Mouse (Mus musculus) left cerebral cortex, adult 11 months (tissue): ENCODE measurements around the gene Panx3.

ENCODE experiments used
- DNase-seq: peaks from one replicate; pipeline ENCODE4 v3.0.0; 2022; ENCODE audit warnings: low spot score

Gene Panx3

DNA sequence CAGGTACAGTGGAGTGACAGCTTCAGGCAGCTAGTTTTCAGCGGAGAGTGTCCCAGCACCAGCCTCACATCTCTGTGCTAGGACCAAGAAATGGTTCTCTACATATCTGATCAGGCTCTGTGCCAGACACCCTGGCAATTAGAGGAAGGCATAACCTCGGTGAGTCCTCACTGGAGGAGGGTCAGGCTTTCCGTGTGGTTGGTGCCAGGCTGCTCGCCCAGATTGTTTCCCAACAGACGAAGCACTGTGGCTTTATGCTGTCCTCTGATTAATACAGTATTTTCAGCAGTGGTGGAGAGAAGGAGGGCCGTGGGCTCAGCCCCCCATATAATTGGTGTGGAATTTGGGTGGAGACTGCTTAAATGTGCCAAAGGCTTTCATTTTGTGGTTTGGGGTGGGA, at the start of gene Panx3:
Panx3 (minus strand) TSS at position 121 of the 400 bp plus-strand sequence.
- no peak for DNase-seq

DNA sequence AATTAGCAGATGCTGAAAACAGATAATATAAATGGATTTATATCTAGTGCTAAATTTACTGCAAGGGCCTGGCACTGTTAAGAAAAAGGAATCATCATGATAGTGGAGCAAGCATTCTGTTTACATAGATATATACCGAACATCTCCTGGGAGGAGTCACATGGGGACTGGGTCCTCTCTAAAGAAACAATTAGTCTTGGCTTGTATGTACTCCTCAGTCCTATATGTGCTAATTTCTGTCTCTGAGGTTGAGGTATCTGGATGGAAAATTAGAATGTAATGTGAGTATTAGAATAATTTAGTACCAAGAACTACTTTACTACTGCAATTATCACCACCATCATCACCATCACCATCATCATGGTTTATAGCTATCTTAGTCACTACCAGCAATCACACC, 47.1 kb upstream of the Panx3 start, which contains the start of gene Olfr160:
Olfr160 (minus strand) TSS at position 101 of the 400 bp plus-strand sequence.
- DNase-seq, result no peak

DNA sequence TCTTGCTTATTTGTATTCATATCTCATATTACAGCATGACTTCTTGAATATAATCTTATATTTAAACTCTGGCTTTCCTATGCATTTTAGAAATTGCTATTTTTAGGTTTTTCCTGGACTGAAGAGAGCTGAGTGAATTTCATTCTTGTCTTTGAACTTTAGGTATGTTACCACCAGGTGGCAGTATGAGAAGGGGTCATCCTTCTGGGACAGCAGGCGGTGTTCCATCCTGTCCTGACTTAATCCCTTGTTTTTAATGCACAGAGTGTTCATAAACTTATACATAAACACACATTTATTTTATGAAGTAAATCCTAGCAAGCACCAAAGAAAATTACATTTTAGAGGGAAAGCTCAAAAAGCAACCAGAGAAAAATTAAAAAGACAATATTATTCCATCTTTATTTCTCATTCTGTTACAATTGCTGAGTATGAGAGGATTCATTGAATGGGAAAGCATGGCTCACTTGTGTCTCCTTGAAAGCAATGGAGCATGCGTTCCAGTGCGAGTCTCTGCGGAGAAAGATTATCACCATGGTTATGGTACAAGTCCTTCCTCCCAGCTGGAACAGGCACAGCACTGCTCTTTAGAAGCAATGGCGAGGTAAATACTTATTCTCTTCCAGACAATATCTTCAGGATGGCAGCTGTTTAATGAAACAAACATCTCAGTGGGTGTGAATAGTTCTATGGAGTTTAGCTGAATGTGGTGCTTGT, 21.1 kb upstream of the Panx3 start:
- DNase-seq, result no peak

DNA sequence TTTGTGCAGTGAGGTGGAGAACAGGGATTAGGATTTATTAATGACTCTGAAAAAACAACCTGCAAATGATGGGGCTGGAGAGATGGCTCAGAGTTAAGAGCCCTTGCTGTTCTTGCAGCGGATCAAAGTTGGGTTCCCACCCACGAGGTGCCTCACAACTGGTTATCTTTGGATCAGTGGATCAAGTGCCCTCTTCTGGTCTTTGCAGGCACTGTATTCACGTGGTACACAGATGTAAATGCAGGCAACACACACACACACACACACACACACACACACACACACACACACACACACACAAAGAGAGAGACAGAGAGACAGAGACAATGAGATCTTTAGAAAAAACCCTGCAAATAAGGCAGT, 18.9 kb upstream of the Panx3 start:
- DNase-seq, result no peak

DNA sequence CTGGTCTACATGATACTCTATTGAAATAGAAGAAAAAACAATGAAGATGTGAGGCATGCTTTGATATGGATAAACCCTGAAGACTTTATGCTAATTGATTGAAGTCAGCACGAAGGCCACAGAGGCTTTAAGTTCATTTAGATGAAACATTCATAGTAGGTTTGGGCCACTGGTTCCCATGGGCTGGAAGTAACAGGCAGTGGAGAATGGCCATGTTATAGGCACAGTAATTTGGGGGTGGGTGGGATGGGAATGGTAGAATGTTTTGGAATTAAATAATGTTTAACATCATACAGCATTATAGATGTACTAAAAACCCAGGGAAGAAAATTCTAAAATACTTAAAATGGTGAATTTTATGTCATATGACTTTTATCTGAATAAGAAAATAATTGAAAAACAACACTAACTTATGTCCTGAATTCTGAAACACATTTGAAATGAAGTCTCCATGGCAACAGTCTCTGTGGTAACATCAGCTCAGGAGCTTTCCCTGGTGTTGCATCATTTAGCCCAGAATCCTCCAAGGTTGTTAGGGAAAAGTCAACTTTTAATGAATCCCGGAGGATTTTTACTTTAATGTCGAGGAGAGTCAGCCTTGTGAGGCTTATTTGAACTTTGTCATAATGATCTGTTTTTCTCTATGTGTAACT, 18.4 kb upstream of the Panx3 start:
- DNase-seq, result no peak

DNA sequence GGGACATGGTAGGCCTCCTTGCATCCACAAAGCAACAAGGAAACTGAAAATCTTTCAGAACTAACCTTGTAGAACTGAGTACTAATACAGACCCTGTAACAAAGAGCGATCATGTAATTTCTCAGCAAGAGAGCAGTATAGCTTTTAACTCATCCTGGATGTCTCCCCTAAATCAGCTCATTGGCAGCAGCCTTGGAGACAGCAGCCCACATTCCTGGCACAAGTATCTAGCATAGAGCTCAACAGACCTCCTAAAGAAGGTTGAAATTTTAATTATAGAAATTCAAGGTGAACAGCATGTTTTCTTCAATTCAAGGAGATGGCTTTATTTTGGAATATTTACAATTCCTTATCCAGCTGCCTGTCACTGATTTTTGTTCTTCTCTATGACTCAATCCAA, 12.1 kb upstream of the Panx3 start:
- no peak for DNase-seq

DNA sequence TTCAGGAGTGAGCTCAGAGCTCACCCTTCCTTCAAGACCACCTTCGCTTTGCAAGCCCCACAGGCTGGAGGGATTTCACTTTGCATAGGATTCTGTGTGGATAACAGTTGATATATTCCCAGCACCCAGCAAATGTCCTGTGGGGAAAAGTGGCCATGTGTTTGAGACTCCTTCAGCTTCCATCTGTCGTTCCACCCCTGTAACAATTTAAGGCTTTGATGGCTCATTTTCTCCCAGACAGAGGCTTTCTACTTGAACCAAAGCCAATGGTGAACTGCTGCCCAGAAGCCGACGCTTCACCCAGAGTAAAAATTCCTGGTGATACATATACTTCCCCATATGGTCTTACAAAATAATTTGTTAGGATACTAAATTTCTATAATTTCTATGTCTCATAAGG, 6.3 kb upstream of the Panx3 start:
- no peak for DNase-seq

DNA sequence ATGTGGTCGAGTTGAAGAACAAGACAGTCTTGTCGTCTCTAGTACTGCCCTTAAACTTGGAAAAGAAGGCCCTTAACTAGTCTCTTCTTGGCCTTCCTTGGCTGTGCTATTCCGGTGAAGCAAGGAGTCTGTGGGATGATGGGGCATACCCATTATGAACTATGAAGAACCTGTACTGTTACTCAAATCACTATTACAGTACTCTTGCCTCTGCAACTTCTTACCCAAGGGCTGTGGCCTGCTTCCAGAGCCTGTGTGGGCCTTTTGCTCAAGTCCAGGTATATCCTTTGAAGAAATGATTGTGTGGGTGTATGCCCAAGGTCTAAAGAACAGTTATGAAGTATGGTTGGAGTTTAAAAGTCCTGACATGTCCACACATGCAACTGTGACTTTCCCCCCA, 1.2 kb upstream of the Panx3 start:
- no peak for DNase-seq

DNA sequence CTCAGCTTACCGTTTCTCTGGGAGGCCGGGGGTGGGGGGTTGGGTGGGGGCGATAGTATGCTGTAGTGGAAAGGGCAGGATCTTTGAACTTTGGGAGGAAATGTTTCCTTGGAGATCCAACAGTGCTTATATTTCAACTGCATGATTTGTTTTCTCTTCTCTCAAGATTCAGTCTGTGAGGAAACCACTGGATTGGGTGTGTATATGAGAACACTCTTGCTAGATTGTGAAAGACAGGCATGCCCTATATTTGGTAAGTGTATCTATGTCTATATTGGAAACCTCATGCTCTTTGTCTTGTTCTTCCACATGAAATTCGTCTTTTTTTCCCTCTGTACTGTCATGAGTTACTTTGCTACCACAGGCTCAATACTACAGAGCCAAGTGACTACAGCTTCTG, 643 bp upstream of the Panx3 start:
- DNase-seq, result no peak

DNA sequence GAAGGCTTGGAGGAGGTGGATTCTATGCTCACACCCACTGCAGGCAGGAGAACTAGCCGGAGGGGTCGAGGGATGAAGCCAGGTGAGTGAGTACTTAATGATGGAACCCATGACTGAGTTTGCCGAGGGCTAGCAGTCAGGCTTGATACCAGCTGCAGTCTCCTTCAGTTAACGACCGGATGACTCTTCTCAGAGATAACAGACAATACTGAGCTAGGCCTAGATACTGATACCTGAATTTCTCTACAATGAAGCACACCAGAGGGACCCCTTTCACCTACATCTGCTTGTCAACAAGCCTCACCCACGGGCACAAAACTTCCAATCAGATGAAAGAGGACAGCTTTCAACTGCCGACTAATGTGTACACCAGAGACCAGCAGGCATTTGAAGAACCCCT, 3.0 kb downstream of the Panx3 start:
- no peak for DNase-seq

DNA sequence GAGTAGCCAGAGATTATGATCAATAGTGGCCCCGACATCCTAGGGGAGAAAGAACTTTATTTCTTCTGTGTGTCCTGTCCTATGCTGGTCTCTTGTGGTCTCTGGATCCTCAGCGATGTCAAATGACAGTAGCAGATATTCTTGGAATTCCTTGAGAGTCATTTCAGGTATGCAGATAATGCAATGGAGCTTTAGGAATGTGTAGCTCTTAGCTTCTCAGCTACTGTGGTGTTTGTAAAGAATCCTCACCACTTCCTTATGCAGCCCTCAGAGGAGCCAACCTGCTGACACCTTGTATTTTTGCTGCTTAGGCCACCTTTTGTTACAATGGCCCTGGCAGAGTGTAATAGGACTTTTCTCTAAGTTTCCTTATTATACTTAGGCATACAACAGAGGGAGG, 4.4 kb downstream of the Panx3 start:
- no peak for DNase-seq

DNA sequence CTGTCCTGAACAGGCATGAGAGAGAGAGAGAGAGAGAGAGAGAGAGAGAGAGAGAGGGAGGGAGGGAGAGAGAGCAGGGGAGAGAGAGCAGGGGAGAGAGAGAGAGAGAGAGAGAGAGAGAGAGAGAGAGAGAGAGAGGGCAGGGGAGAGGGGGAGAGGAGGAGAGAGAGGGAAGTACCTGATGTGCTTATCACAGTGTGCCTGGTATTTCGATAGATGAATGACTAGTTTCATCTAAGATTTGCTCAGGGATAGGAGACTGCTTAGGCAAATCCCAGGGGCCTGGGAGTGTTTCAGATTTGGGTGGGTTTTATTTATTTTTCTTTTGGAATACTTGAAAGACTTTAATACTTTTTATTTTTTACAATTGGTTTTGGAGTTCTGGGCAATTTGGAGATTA, 5.8 kb downstream of the Panx3 start:
- DNase-seq, result no peak

DNA sequence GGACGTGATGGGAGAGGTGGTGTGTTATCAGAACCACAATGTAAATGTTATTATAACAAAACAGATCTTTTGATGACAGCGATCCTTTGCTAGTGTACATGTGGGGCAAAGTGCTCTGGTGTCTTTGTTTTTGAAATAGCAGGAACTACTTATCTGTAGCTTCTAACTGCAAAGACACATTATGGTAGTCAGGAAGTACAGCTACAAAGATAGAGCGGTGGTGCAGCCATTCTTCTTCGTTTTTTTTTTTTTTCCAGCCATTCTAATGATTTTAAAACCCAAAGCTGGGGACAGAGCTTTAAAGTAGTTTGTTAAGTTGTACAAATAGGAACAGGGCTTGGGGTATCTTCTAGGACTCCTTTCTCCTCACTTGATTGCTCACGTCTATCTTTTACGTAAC, 9.6 kb downstream of the Panx3 start:
- DNase-seq, result no peak

DNA sequence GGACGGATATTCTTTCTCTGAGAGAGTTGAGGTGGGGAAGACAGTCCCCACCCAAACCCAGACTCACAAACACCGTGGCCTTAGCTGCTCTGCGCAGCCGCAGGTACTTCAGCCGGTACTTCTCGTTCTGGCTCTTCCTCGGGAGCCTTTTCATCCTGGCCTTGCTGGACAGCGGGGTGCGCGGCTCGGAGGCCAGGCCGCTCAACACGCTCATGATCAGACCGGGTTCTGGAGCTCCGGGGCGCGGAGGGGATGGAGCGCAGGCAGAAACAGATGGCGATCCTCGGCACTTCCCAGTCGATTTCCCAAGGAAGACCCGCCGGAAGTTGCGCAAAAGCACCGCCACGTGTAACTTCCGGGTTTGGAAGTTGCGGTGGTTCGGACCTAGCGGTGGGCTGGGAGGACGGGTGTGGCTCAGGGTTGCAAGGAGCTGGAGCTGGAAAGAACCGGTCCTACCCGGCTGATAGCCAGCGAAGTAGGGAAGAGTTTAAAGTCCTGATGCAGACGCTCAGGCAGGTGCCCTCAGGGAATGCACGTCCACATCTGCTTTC, 12.0 kb downstream of the Panx3 start, which contains the start of gene Tbrg1:
Tbrg1 (minus strand) TSS at position 382 of the 551 bp plus-strand sequence.
- DNase-seq, result peak; percentile 58

DNA sequence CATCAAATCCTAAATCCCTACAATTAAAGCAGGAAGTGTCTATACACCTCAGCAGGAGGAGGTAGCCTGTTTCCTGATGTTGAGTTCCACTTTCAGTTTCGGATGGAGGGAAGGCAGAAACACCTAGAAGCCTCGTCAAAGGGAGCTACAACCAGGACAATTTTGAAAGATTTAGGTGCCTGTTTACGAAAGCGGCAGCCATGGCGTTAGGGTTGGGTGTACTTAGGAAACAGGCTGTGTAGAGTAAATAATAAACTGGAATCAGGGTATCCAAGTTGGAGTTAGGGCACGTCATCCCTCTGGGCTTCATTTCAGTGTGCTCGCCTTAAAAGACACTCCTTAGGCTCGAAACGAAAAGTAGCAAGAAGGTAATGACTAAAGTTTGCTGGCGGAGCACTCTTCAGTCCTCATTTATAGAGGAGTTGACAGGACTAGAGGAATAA, 12.6 kb downstream of the Panx3 start:
- DNase-seq, result no peak

DNA sequence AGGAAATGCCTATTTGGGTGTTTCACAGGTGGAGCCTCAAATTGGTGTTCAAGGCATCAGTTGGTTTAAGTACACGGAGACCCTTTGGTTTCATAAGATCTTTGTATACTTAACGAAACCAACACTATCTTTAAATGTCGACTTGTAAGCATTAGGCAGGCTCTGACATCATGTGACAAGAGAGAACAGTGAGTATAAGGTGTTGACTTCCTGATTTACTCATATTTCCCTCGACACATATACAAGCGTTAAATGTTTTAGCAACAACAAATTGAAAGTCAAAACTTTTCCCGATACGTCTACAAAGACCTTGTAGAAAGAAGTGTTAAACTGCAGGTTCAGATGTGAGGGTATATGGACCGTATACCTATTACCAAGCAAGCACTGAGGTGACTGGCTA, 13.1 kb downstream of the Panx3 start:
- DNase-seq, result no peak

DNA sequence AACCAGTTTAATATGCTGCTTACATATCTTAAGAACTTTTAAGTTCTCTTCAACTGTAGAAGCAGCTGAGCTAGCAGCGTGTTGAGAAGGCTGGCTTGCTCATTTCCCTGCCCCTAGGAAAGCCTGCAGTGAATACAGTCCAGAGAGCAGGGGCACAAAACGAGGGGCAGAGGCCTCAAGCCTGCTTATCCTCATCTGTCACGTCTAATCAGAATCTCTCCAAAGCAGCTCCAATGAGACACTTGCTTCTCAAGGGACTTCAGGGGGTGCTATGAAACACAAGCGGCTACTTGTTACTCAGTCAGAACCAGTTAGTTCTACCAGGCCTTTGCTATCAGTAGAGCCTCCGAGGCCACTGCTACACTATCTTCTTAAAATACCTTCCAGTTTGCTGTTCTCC, 15.2 kb downstream of the Panx3 start:
- no peak for DNase-seq

DNA sequence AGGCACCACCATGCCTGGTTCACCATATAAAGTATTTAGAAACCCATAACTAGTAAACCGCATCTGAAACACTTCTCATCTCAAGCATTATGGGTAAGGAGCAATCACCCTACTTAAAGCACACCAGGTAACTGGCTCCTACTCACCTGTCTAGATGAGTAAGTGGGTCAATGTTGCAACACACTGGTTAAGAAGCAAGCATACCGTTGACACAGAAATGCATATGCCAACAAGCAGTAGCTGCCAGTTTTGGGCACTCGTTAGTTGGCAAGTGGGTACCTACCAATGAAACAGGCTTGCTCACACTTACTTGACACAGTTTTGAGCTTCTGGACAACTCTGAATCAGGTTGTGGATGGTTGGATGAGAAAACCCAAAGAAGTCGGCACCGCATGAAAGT, 18.4 kb downstream of the Panx3 start:
- DNase-seq, result no peak

DNA sequence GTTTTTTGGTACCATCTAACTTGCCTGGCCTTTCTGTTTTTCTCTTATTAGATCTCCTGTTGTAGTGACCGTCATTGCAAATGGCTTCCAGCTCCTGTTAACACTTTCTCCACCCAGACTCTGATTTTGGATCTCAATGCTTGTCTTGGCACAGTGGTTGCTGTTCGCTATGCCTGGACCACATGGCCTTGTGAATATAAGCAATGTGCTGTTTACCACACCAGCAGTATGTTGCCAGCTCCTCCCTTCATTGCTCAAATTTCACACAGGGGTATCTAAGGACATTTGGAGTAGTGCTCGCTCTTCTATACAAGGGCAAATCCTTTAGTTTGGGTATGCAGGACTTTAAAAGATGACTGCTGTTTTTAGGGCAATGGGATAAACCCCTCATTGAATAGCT, 22.8 kb downstream of the Panx3 start:
- DNase-seq, result no peak

DNA sequence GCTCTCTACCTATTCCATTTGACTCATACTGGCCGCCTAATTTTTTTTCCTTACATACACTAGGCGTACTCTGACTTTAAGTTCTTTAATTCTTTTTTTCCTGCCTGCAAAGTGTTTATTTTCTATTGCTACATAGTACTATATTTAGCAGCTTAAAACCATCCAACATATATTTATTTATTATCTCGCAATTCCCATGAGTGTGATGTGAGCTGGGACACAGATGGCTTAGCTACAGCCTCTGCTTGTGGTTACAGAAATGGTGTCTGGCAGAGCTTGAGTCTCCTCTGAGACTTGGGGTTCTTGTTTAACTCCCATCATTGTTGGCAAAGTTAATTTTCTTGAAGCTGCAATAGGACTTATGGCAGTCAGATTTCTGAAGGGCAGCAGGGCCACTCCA, 30.3 kb downstream of the Panx3 start:
- no peak for DNase-seq

DNA sequence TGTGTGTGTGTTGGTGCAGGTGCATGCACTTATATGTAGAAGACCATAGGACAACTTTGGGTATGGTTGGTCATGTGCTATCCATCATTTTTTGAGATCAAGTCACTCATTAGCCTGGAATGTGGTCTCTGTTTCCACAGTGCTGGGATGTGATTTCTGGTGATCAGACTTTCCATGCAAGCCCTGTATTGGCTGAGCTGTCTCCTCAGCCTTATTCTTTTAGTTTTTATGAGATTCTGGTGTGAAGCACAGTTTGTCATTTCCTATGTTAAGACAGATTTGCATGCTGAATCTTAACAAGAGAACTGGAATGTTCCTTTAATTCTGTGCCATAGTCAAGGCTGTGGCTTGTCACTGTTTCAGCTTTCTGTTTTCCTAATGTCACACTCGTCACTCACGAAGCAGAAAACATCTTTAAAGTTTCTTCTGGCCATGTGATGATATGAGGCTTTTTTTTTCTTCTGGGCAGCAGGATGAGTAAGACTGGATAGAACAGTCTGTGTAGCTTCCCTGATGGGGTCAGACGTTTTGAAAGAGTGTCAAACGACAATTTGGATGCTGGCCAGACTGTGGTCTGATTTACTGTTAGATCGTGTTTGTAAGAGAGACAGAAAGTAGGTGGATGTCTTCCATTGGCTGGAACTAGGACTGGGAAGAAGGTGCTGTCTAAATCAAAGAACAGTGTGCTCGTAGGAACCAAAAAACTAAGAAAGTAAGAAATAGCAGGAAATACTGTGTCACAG, 32.1 kb downstream of the Panx3 start:
- DNase-seq, result no peak

DNA sequence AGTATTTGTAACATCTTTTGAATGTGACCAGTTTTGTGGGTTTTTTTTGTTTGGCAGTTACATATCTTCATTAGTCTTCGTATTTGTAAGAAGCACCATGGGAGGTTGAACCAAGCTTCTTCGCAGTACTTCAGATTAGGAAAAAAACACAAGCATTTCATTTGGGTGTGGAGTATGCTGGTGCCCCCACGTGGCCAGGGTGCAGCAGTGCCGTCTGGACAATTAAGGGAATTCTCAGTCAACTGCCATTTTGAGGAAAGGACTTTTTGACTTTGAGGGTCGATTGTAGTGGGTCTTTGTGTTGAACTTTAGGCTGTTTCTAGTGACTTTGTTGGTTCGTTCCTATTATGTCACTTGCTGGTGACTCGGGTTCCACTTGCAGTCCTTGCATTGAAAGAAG, 32.7 kb downstream of the Panx3 start:
- no peak for DNase-seq

DNA sequence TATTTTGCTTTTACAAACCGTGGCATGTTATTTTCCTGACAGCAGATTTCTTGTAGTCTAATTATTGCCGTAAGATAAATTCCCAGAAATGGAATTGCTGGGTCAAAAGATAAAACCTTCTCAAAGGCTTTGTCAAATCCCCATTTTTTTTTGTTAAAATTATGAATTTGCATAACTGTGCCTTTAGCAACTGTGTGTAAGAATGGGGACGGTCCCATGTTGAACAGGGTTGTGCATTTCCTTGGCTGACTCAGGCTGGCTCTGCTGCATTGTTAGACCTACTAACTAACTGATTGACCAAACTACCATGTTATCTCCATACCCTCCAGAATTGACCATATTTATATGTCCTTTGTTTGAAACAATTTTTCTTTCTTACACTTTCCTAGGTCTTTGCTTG, 34.8 kb downstream of the Panx3 start:
- no peak for DNase-seq
